Mouse (Mus musculus): ENCODE measurements at regions not wholly inside any gene's neighbourhood (a gene's known extent, or its start where the extent isn't known, plus 50 kb on each side); places are given as distances from the start of the nearest gene placed in this dataset.
A peak's percentile ranks its signal among the peaks of the same experiment; 100 is the strongest.

DNA sequence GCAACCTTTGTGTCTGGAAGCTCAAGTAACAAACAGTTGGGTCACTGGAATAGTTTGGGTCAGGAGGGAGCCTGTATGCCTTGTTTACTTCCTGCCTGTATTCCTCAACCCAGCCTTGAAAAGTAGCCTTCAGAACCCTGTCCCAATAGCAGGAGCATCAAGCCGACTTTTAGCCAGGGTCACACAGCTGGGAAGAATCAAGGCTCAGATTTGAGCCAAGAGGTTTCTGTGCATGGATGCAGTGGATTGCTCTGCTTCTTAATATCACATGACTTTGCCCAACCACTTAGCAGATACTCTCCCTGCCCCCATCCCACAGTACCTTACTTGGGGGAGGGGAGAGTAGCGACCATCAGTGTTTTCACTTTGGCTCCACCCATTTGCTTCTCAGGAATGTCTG lies 210.2 kb upstream of the N4bp1 start:
- no peak overlapping the region for H3K4me3 ChIP-seq (ENCODE audit: low read depth, low read length)
- H3K4me2 ChIP-seq (ENCODE audit: low read depth, low read length): no peak overlapping the region
- 64% methylated on average over 2 of the region's 2 CpGs for WGBS (ENCODE audit: insufficient replicate concordance)
- no peak for DNase-seq
- no peak for ATAC-seq
- H3K36me3 ChIP-seq (replicated peaks; ENCODE audit: insufficient read depth, low read length): no peaks in the 10 kb centered on the region
- no peak overlapping the region for H3K9ac ChIP-seq (replicated peaks)
- TF ChIP-seq EP300 (IDR thresholded peaks at IDR 0.05; ENCODE audit: low read depth) (no peak), CTCF (IDR thresholded peaks at IDR 0.05; ENCODE audit: low read depth) (no peak)
- no peaks in the 10 kb centered on the region for H3K9me3 ChIP-seq (ENCODE audit: low read length)
- no peaks in the 10 kb centered on the region for H3K4me1 ChIP-seq (ENCODE audit: insufficient read depth)
- H3K27ac ChIP-seq (ENCODE audit: low read depth): no peak overlapping the region
- no peaks in the 10 kb centered on the region for H3K27me3 ChIP-seq (ENCODE audit: insufficient read depth, low read length)

GRCm38 (mm10) chr8:87094685-87095084 lies 209.6 kb upstream of the N4bp1 start:
- no peak for DNase-seq
- 62% methylated on average over 4 of the region's 4 CpGs for WGBS (ENCODE audit: insufficient replicate concordance)
- no peak for ATAC-seq

DNA sequence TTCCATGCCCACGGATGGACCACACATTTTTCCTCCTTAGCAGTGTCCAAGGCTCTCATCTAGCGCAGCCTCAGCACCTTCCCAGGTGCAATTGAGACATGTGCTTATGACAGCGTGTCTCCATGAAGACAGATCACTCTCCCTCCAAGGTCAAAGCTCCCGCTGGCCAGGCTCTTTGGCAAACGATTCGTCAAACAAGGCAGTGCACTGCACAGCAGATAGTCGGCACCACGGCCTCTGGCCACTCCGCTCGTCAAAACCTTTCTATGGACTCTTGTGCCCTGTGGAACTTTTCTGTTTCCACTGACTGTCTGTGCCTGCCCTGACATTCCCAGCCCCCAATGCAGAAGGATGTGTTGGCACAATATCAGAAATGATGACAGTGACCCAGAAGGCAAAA lies 208.7 kb upstream of the N4bp1 start:
- ATAC-seq: no peak
- TF ChIP-seq CTCF (IDR thresholded peaks at IDR 0.05; ENCODE audit: low read depth): no peak
- no peak for TF ChIP-seq EP300 (IDR thresholded peaks at IDR 0.05; ENCODE audit: low read depth)
- H3K9ac ChIP-seq (replicated peaks): no peak overlapping the region
- no peak overlapping the region for H3K27ac ChIP-seq (ENCODE audit: low read depth)
- no peaks in the 10 kb centered on the region for H3K36me3 ChIP-seq (replicated peaks; ENCODE audit: insufficient read depth, low read length)
- H3K27me3 ChIP-seq (ENCODE audit: insufficient read depth, low read length): no peaks in the 10 kb centered on the region
- DNase-seq: no peak
- no peak overlapping the region for H3K4me2 ChIP-seq (ENCODE audit: low read depth, low read length)
- WGBS (ENCODE audit: insufficient replicate concordance): 65% methylated on average over 10 of the region's 10 CpGs
- H3K4me1 ChIP-seq (ENCODE audit: insufficient read depth): no peaks in the 10 kb centered on the region
- H3K9me3 ChIP-seq (ENCODE audit: low read length): no peaks in the 10 kb centered on the region
- no peak overlapping the region for H3K4me3 ChIP-seq (ENCODE audit: low read depth, low read length)

More at GRCm38 (mm10) chr8:87094685-87095084, 209.6 kb upstream of the N4bp1 start:
- H3K9me3 ChIP-seq (ENCODE audit: low read length): no peaks in the 10 kb centered on the region
- H3K4me2 ChIP-seq (ENCODE audit: low read depth, low read length): no peak overlapping the region
- H3K36me3 ChIP-seq (replicated peaks; ENCODE audit: insufficient read depth, low read length): no peaks in the 10 kb centered on the region
- TF ChIP-seq CTCF (IDR thresholded peaks at IDR 0.05; ENCODE audit: low read depth): no peak
- no peak overlapping the region for H3K4me3 ChIP-seq (ENCODE audit: low read depth, low read length)
- no peaks in the 10 kb centered on the region for H3K27me3 ChIP-seq (ENCODE audit: insufficient read depth, low read length)
- no peak overlapping the region for H3K27ac ChIP-seq (ENCODE audit: low read depth)
- H3K9ac ChIP-seq (replicated peaks): no peak overlapping the region
- no peaks in the 10 kb centered on the region for H3K4me1 ChIP-seq (ENCODE audit: insufficient read depth)

GRCm38 (mm10) chr8:87093081-87093480 lies 208.0 kb upstream of the N4bp1 start:
- TF ChIP-seq EP300 (IDR thresholded peaks at IDR 0.05; ENCODE audit: low read depth) (no peak), CTCF (IDR thresholded peaks at IDR 0.05; ENCODE audit: low read depth) (no peak)
- H3K27ac ChIP-seq (ENCODE audit: low read depth): no peak overlapping the region
- no peak for DNase-seq
- no peak overlapping the region for H3K4me3 ChIP-seq (ENCODE audit: low read depth, low read length)
- no peak overlapping the region for H3K9ac ChIP-seq (replicated peaks)
- no peak overlapping the region for H3K4me2 ChIP-seq (ENCODE audit: low read depth, low read length)
- no peaks in the 10 kb centered on the region for H3K9me3 ChIP-seq (ENCODE audit: low read length)
- ATAC-seq: no peak
- H3K27me3 ChIP-seq (ENCODE audit: insufficient read depth, low read length): no peaks in the 10 kb centered on the region
- 59% methylated on average over 5 of the region's 5 CpGs for WGBS (ENCODE audit: insufficient replicate concordance)
- H3K36me3 ChIP-seq (replicated peaks; ENCODE audit: insufficient read depth, low read length): no peaks in the 10 kb centered on the region
- H3K4me1 ChIP-seq (ENCODE audit: insufficient read depth): no peaks in the 10 kb centered on the region

DNA sequence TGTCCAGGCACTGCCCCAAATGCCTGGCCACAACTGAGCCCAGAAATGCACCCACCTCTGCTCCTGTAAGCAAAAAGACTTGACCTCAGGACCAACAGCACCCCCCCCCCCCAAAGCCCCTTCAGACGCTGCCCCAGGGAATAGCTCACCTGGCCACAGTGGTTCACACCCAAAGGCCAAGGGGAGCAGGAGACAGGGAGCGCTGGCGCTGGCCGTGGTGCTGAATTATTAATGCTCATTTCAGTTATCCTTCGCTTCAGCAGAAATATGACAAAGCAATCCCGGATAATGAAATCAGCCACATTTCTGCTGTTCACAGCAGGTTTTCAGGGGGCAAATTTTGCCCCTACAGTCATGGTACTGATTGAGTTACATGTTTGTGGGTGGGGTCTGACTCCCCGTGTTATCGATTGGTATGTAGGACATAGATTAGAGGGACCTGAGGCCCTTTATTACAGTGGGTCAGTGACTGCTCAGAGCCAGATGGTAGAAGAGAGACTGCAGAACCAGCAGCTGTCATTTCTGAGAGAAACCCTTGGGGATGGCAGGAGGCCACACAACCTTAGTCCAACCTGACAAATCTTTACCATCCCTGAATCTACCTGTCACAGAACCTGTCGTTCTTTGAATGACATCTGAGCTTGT lies 202.5 kb upstream of the N4bp1 start:
- Histone ChIP-seq H3K9me3 (ENCODE audit: low read length) (no peaks in the 10 kb centered on the region), H3K9ac (replicated peaks) (no peak overlapping the region), H3K4me3 (ENCODE audit: low read depth, low read length) (no peak overlapping the region), H3K36me3 (replicated peaks; ENCODE audit: insufficient read depth, low read length) (no peaks in the 10 kb centered on the region), H3K4me2 (ENCODE audit: low read depth, low read length) (no peak overlapping the region), H3K4me1 (ENCODE audit: insufficient read depth) (no peaks in the 10 kb centered on the region), H3K27ac (ENCODE audit: low read depth) (no peak overlapping the region), H3K27me3 (ENCODE audit: insufficient read depth, low read length) (no peaks in the 10 kb centered on the region)
- peak; percentile 40 for DNase-seq
- TF ChIP-seq CTCF (IDR thresholded peaks at IDR 0.05; ENCODE audit: low read depth): no peak
- no peak for TF ChIP-seq EP300 (IDR thresholded peaks at IDR 0.05; ENCODE audit: low read depth)
- ATAC-seq: no peak
- WGBS (ENCODE audit: insufficient replicate concordance): 46% methylated on average over 9 of the region's 9 CpGs

GRCm38 (mm10) chr8:87078260-87078659 lies 193.2 kb upstream of the N4bp1 start:
- Histone ChIP-seq H3K9me3 (ENCODE audit: low read length) (no peaks in the 10 kb centered on the region), H3K27me3 (ENCODE audit: insufficient read depth, low read length) (no peaks in the 10 kb centered on the region), H3K4me1 (ENCODE audit: insufficient read depth) (no peaks in the 10 kb centered on the region), H3K4me3 (ENCODE audit: low read depth, low read length) (no peak overlapping the region), H3K36me3 (replicated peaks; ENCODE audit: insufficient read depth, low read length) (no peaks in the 10 kb centered on the region), H3K27ac (ENCODE audit: low read depth) (no peak overlapping the region), H3K4me2 (ENCODE audit: low read depth, low read length) (no peak overlapping the region), H3K9ac (replicated peaks) (no peak overlapping the region)
- no peak for DNase-seq
- WGBS (ENCODE audit: insufficient replicate concordance): 44% methylated on average over 6 of the region's 6 CpGs
- no peak for ATAC-seq
- TF ChIP-seq EP300 (IDR thresholded peaks at IDR 0.05; ENCODE audit: low read depth): no peak
- no peak for TF ChIP-seq CTCF (IDR thresholded peaks at IDR 0.05; ENCODE audit: low read depth)

DNA sequence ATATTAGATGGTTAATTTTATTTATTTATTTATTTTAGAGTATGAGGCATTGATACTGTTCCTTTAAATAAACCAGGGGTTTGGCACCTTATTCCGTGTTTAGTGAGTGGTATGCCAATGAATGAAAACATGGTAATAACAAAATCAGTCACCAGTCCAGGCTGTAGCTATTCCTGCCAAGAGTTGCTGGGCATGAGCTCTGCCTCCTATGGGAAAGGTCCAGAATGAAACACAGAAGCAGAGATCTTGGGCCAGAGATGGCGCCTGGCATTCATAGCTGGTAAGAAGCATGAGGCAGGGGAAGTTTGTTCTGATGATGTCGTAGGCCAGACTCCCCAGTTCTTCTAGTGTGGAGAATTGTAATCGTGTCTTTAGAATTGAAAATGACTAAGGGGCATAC lies 190.9 kb upstream of the N4bp1 start:
- H3K9ac ChIP-seq (replicated peaks): no peak overlapping the region
- no peak for DNase-seq
- H3K4me2 ChIP-seq (ENCODE audit: low read depth, low read length): no peak overlapping the region
- H3K27ac ChIP-seq (ENCODE audit: low read depth): no peak overlapping the region
- TF ChIP-seq EP300 (IDR thresholded peaks at IDR 0.05; ENCODE audit: low read depth) (no peak), CTCF (IDR thresholded peaks at IDR 0.05; ENCODE audit: low read depth) (no peak)
- H3K4me1 ChIP-seq (ENCODE audit: insufficient read depth): no peaks in the 10 kb centered on the region
- ATAC-seq: no peak
- 72% methylated on average over 4 of the region's 4 CpGs for WGBS (ENCODE audit: insufficient replicate concordance)
- no peaks in the 10 kb centered on the region for H3K27me3 ChIP-seq (ENCODE audit: insufficient read depth, low read length)
- no peaks in the 10 kb centered on the region for H3K9me3 ChIP-seq (ENCODE audit: low read length)
- no peak overlapping the region for H3K4me3 ChIP-seq (ENCODE audit: low read depth, low read length)
- no peaks in the 10 kb centered on the region for H3K36me3 ChIP-seq (replicated peaks; ENCODE audit: insufficient read depth, low read length)
